Mouse (Mus musculus) T-cell, adult 2 months (primary cell): ENCODE results near the gene Tbx6.
"Not testable (repeated sequence)": the region's sequence is repeated elsewhere in the genome, so short reads cannot be mapped to it uniquely, and the experiment has no call there.

Source experiments
- DNase-seq: peaks from one replicate; pipeline ENCODE4 v3.0.0; 2022; ENCODE audit warnings: low spot score

Gene Tbx6

DNA sequence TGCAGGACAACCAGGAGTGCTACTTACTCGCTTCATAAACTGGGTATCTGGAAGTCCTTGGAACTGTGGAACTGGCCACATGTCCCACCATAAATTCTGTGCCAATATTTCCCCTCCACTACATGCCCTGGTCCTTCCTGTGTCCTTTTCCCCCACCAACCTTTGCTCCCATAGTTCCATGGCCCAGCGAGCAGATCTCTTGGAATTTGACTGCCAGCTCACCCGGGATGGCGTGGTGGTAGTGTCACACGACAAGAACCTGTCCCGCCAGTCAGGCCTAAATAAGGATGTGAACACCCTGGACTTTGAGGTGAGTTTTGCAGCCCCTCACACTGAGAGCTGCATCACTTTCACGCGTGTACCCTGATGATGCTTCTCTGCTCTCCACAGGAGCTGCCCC is 14.3 kb upstream of the Tbx6 start:
- DNase-seq: no peak

DNA sequence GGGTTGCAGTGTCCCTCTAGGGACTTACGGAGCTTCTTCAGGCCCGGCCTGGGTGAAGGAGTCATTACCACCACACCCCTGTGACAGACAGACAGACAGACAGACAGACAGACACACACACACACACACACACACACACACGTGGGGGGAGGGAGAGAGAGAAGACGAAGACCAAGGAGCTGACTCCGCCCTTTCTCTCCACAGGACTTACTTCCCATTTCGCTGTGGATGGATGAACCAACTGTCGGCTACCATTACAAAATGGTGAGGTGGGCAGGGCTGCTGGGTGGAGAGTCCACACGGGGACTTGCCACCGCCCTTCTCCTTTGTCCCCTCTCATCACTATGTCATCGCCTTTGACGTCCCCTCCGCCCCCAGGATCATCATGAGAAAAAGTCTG is 10.5 kb upstream of the Tbx6 start:
- DNase-seq: no peak

- no peak for DNase-seq
Observed at GRCm38 (mm10) chr7:126773351-126773750, 7.9 kb upstream of the Tbx6 start.

DNA sequence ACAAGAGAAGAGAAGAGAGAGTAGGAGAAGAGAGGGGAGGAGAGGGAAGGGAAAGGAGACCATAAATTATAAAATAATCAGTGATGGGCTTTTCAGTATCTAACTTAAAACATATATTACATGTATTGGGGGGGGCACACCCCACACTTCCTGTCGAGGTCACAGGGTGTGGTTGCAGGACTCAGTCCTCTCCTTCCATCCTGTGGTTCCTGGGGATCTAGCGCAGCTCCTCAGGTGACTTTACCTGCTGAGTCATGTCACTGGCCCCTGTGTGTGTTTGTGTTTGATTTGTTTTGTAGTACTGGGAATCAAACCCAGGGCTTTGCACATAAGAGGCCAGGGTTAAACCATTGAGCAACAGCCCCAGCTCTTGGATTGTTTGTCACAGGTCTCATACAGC is 6.8 kb upstream of the Tbx6 start:
- DNase-seq: no peak

DNA sequence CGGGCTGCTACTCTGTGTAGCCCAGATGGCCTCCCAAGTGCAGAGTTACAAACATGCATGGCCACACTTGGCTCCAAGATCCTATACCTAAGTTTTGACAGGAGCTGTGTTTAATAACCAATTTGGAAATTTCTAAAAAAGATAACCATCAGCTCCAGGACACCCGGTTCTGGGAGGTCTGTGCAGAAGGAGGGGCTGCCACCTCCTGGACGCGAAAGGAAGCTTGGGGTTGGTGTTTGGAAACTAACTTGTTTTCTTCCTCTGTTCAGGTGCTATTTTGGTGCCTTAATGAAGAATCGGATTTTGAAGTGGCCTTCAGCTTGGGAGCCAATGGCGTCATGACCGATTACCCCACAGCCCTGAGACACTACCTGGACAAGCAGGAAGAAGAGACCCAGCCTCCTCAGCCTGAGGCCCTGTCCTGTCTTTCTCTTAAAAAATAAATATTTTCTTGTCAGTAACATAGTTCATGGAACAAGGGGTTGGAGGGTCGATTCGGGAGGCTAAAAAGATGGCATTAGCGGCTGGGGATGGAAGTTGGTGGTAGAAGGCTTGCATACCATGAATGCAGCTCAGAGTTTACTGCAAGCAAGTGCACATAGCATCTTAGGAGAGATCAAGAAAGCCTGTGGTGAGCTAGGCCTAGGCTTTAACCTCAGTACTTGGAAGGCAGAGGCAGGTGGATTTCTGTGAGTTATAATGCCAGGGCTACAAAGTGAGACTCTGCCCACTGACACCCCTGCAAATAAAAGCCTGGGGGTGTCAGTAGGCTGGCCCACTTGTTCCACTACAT is 5.9 kb upstream of the Tbx6 start:
- peak; percentile 34 for DNase-seq

DNA sequence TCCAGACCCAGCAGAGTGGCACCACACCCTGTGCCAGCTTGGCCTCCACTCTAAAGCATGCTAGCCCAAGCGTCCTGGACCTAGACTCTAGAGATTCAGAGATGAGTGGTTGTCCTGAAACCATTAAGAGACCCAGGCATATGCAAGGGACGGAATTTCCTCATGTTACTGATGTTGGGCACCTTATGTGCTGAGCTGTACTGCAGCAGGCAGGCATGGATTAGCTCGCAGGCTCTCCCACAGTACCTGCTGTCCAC is 5.4 kb upstream of the Tbx6 start:
- no peak for DNase-seq

GRCm38 (mm10) chr7:126776598-126777057 is 4.7 kb upstream of the Tbx6 start, which contains the start of gene Ypel3:
Ypel3 (plus strand) TSS chr7:126776955.
- peak; percentile 94 for DNase-seq

GRCm38 (mm10) chr7:126777476-126777875 is 3.8 kb upstream of the Tbx6 start:
- DNase-seq: no peak

DNA sequence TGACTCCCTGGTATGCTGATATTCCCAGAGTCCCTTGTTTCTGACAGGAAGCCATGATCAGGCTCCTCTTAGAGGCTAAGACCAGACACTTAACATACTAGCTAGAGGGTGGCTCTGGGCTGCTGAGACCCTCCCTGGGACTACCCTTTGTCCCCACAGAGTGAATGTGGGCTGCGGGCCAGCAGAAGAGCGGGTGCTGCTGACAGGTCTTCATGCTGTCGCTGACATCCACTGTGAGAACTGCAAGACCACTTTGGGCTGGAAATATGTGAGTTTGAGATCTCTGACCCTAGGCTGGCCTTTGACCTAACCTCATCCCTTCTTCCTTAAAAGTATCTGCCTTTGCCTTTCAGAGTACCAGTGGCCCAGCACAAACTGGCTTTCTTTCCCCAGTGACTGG is 3.1 kb upstream of the Tbx6 start:
- DNase-seq: no peak

- not testable (repeated sequence) for DNase-seq
Observed at GRCm38 (mm10) chr7:126779101-126779500, 2.2 kb upstream of the Tbx6 start.

DNA sequence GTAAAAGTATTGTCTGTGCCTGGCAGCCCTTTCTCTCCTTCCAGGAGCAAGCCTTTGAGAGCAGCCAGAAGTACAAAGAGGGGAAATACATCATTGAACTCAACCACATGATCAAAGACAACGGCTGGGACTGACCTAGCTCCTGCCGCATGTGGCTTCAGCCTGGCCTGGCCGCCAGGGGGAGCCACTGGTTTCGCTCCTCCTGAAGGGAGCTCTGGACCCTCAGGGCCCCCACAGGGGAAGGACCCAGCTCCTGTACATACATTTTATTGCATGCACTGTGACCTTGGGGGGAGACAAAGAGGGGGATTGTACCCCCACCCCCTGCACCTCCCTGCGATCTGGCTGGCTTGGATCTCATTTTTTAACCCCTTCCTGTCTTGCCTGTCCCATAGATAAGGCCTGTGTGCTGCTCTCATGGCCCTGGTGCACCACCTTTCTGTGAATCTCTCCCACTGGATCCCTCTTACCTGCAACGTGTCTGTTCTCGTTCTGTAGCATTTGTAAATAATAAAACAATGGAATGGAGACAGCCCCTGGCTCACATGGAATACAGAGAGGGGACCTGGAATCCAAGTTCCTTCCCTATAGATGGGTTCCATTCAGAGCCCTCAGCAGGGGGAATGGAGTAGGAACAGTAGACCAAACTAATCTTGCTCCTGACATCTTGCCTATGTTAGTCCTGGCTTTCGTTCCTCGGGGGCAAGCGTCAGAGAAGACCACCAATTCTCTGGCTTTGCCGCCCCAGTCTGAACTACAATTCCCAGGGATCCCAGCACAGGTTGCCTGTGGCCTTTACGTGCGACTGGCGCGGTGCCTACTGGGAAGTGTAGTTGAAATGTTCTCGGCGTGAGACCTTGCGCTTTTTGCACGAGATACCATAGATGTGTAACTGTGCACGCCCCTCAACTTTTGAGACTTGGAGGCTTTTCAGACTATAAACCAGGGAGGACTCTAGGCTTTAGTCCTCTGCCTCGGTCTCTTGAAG is 1.0 kb upstream of the Tbx6 start:
- DNase-seq: peak; percentile 85

DNA sequence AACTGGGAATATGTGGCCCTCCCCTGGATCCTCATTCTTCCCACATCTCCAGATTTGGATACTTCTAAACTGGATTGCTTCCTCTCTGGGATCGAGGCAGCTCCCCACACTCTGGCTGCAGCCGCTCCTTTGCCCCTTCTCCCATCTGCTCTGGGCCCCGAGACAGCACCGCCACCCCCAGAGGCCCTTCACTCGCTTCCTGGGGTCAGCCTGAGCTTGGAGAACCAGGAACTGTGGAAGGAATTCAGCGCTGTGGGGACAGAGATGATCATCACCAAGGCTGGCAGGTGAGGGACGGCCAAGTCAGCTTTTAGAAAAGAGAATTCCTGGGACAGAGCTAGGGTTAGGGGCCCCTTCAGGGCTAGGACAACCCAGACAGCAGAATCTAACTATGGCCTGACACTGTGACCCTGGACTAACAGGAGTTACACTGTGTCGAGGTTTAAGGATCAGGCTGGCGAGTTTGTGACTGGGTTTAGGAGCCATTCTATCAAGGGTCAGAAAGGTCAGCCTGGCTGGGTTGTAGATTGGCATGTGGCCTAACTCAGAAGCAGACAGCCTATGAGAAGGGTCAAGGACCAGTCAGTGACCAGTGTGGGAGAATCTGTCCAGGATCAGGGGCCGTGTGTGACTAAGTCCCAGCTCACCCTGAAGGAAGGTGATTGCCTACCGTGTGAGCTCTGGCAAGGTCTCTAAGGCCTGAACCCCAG is 533 bp downstream of the Tbx6 start:
- DNase-seq: no peak

DNA sequence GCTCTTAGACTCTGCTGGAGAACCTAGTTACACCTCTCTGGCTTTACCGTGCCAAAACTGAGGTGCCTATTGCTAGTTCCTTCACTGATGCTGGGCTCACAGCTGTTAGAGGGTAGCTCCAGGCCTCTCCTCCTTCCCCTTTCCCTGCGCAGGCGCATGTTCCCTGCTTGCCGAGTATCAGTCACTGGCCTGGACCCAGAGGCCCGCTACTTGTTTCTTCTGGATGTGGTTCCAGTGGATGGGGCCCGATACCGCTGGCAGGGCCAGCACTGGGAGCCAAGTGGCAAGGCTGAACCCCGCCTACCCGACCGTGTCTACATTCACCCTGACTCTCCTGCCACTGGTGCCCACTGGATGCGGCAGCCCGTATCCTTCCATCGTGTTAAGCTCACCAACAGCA is 1.4 kb downstream of the Tbx6 start:
- DNase-seq: no peak

GRCm38 (mm10) chr7:126784469-126784868 is 3.2 kb downstream of the Tbx6 start:
- DNase-seq: no peak

DNA sequence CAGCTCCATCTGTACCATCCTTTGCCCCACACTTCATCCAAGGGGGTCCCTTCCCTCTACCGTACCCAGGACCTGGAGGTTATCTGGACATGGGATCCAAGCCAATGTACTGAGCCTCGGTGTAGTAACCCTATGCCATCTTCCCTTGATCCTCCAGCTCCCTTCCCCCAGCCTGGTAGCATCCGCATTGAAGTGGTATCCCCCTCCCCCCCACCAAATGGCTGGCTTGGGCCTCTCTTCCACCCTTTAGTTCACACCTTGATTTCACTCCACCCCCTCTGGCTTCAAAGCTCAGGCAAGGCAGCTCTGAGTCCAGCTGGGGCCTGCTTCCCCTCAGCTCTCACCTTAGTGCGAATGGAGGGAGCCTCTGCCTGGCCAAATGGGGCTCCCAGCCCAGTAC is 3.8 kb downstream of the Tbx6 start:
- no peak for DNase-seq

DNA sequence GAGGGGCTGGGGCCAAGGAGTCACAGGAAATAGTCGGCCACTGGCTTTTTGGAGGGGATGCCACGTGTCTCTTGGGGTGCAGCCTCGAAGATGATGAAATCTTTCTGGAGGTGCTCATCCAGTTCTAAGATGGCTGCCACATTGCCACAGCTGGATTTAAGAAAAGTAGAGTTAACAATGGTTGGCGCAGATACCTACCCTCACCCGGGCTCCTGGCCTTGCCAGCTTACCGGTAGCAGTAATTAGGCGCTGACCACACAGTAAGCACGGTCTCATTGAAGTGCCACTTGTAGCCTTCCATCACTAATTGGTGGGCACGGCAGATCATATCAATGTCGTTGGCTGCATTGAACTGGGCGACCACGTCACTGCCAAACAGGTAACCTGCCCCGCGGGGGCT is 4.9 kb downstream of the Tbx6 start:
- no peak for DNase-seq

- DNase-seq: no peak
Observed at GRCm38 (mm10) chr7:126789141-126789540, 7.9 kb downstream of the Tbx6 start.

GRCm38 (mm10) chr7:126791851-126792720 is 10.8 kb downstream of the Tbx6 start, which contains the start of gene Ppp4c:
Ppp4c (minus strand) TSS chr7:126792496.
- peak; percentile 98 for DNase-seq

DNA sequence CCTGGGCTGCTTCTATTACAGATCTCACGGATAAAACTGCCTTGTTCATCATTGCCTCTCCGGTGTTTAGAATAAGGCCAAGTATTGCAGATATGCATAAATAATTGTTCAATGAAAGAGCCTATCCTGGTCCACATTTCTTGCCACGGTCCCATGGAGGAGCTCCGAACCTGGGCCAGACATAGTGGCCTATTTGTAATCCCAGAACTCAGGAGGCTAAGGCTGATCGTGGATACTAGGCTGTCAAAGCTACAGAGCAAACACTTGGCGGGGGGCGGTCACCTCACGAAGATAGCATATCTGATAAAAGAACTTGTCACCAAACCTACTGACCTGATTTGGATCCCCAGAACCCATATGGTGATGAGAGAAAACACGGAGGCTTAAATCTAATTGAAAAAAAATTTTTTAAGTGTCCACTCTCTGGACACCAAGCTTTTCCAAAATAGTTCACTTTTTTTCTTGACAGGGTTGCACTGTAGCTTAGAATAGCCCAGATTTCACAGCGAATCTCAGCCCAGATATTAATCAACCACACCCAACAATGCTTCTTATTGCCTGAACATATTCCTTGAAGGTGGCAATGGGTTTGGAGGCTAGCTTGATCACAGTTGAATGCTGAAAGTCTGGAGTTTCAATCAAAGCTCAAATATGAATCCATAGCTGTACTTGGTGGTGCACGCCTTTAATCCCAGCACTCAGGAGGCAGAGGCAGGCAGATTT is 11.6 kb downstream of the Tbx6 start:
- DNase-seq: no peak

DNA sequence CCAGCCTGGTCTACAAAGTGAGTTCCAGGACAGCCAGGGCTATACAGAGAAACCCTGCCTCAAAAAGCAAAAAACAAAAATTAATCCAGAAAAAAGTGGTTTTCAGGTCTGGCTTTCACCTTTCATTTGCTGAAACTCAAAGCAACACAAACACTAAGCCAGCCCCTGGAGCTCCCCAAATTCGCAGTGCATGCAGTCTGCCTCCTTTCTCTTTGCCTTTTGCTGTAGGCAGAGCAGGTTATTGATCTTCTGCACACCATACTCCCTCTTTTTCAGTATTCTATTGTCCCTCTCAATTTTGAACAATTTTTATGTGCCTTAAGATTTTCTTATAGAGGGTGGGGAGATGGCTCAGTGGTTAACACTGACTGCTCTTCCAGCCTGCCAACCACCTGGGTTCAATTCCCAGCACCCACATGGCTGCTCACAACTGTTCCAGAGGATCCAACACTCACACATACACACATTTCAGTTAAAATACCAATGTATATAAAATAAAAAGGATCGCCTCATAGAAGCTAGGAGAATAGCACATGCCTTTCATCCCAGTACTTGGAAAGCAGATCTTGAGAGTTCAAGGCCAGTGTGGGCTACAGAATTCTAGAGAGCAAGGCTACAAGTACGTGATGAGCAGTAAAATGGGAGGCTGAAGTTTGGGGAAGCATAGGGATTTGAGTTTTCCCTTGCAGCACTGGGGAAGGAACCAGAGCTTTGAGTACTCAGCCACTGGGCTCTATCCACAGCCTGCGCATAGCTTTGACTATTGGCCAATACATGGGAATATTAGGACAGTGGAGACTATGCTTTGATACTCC is 12.4 kb downstream of the Tbx6 start:
- DNase-seq: no peak
